Comparison of ENCODE assay signal across 9 mouse cellular contexts in genomic region chr16:95449361-95449725, GRCm38 (mm10).
DNase-seq lines count a peak whose midpoint lies in the region; ATAC-seq and TF ChIP-seq lines count a peak whose summit lies in the region.
"Had no signal": no experiment of that assay in that cellular context is flagged by ENCODE, and none has a peak within 500 bp of the region (broad histone marks: within the 10 kb centered on the region; RNA-seq: fewer than 3 reads in every experiment).

No protein-coding gene starts in this region.

- no peaks in the 10 kb centered on the region for H3K9me3 ChIP-seq in lung, embryonic 14.5 days (ENCODE audit: low read depth, low read length)
- no peaks in the 10 kb centered on the region for H3K9me3 ChIP-seq in midbrain, embryonic 15.5 days
- H3K9me3 ChIP-seq: neural tube, embryonic 13.5 days had no signal

- no peaks in the 10 kb centered on the region for H3K27me3 ChIP-seq in lung, embryonic 14.5 days (ENCODE audit: insufficient read depth, low read length)
- no peaks in the 10 kb centered on the region for H3K27me3 ChIP-seq in midbrain, embryonic 15.5 days (replicated peaks)
- H3K27me3 ChIP-seq: neural tube, embryonic 13.5 days had no signal

- 33% methylated on average over 5 of the region's 5 CpGs for WGBS in lung, embryonic 14.5 days
- WGBS in midbrain, embryonic 15.5 days: 93% methylated on average over 5 of the region's 5 CpGs

- ATAC-seq in lung, embryonic 14.5 days (ENCODE audit: insufficient read depth): peak; percentile 74
- ATAC-seq in midbrain, embryonic 15.5 days (replicated peaks): no peak

- no peak overlapping the region for H3K27ac ChIP-seq in lung, embryonic 14.5 days (ENCODE audit: low read depth)
- H3K27ac ChIP-seq in midbrain, embryonic 15.5 days: no peak overlapping the region

- H3K4me3 ChIP-seq in lung, embryonic 14.5 days (ENCODE audit: low read depth, low read length): no peak overlapping the region
- H3K4me3 ChIP-seq in midbrain, embryonic 15.5 days: no peak overlapping the region
- H3K4me3 ChIP-seq: neural tube, embryonic 13.5 days had no signal

- peak; percentile 21; the same call in 1 of the 2 replicates for TF ChIP-seq CTCF in lung, embryonic 14.5 days (IDR thresholded peaks at IDR 0.05; ENCODE audit: low read depth)

- H3K4me1 ChIP-seq in lung, embryonic 14.5 days (ENCODE audit: insufficient read depth): no peaks in the 10 kb centered on the region
- no peaks in the 10 kb centered on the region for H3K4me1 ChIP-seq in midbrain, embryonic 15.5 days

- no peak overlapping the region for H3K9ac ChIP-seq in lung, embryonic 14.5 days
- no peak overlapping the region for H3K9ac ChIP-seq in midbrain, embryonic 15.5 days
- H3K9ac ChIP-seq: neural tube, embryonic 13.5 days had no signal

- peak; percentile 24 for DNase-seq in adrenal gland, adult 8-10 months
- no peak for DNase-seq in adrenal gland, adult 18-20 months (ENCODE audit: low spot score in 2 of 2)
- DNase-seq in thymus, postnatal 4 days: peak; percentile 33
- no peak for DNase-seq in thymus, postnatal 25 days
- peak; percentile 66 for DNase-seq in lung, embryonic 14.5 days
- DNase-seq in right cerebral cortex, adult 2 months (ENCODE audit: low spot score in 2 of 2): no peak
- DNase-seq in urinary bladder, postnatal 4 days (ENCODE audit: low spot score in 2 of 2): no peak

- no peak overlapping the region for H3K4me2 ChIP-seq in lung, embryonic 14.5 days
- H3K4me2 ChIP-seq in midbrain, embryonic 15.5 days: no peak overlapping the region
- H3K4me2 ChIP-seq: neural tube, embryonic 13.5 days had no signal

- no peaks in the 10 kb centered on the region for H3K36me3 ChIP-seq in lung, embryonic 14.5 days (ENCODE audit: insufficient read depth)
- H3K36me3 ChIP-seq in midbrain, embryonic 15.5 days (replicated peaks): no peaks in the 10 kb centered on the region
- H3K36me3 ChIP-seq: neural tube, embryonic 13.5 days had no signal

Comparison
In these comparisons a context has a peak if more than half of its experiments do, and no peak if none do; other contexts are left out.
1. DNase-seq: peak in adrenal gland, adult 8-10 months (single experiment), thymus, postnatal 4 days (single experiment) and lung, embryonic 14.5 days (single experiment); none in adrenal gland, adult 18-20 months (0 of 2), thymus, postnatal 25 days (single experiment), right cerebral cortex, adult 2 months (0 of 2) and urinary bladder, postnatal 4 days (0 of 2).